Mouse (Mus musculus): ENCODE measurements at regions not wholly inside any gene's neighbourhood (a gene's known extent, or its start where the extent isn't known, plus 50 kb on each side); places are given as distances from the start of the nearest gene placed in this dataset.

- H3K36me3 ChIP-seq (ENCODE audit: control insufficient read depth in 1 of 2, insufficient read depth in 2 of 2, low read length in 2 of 2): no peaks in the 10 kb centered on the region
- H3K79me2 ChIP-seq (ENCODE audit: control insufficient read depth, insufficient read depth, low read length, poor library complexity): no peaks in the 10 kb centered on the region
- H3K9me3 ChIP-seq (replicated peaks; ENCODE audit: insufficient read depth, low read length): no peaks in the 10 kb centered on the region
- no peak overlapping the region for H3K4me3 ChIP-seq (ENCODE audit: control insufficient read depth in 1 of 2, insufficient read depth in 1 of 2, low read depth in 2 of 2, low read length in 2 of 2)
- DNase-seq (ENCODE audit: low read depth, low spot score): no peak
- no peak for TF ChIP-seq TAL1 (IDR thresholded peaks at IDR 0.05; ENCODE audit: low read length)
- TF ChIP-seq USF1 (IDR thresholded peaks at IDR 0.05; ENCODE audit: low read depth, low read length): no peak
- TF ChIP-seq JUND (IDR thresholded peaks at IDR 0.05; ENCODE audit: low read depth, low read length): no peak
- TF ChIP-seq MYC (IDR thresholded peaks at IDR 0.05; ENCODE audit: low read depth, low read length): no peak
- TF ChIP-seq MAFK (IDR thresholded peaks at IDR 0.05; ENCODE audit: borderline replicate concordance, low read depth, low read length): no peak
- H3K27me3 ChIP-seq (ENCODE audit: control insufficient read depth in 1 of 2, insufficient read depth in 2 of 2, low read length in 2 of 2): no peaks in the 10 kb centered on the region
- H3K4me1 ChIP-seq (ENCODE audit: control insufficient read depth in 1 of 2, insufficient read depth in 2 of 2, low read length in 2 of 2): no peaks in the 10 kb centered on the region
- no peak overlapping the region for H3K9ac ChIP-seq (ENCODE audit: control insufficient read depth, low read depth, low read length, poor library complexity, severe bottlenecking)
- no peak overlapping the region for H3K27ac ChIP-seq (ENCODE audit: control insufficient read depth, low read depth, low read length)
These were observed 170.1 kb upstream of the Mpped2 start for GRCm38 (mm10) chr2:106522961-106523360.

- TF ChIP-seq MYC (IDR thresholded peaks at IDR 0.05; ENCODE audit: low read depth, low read length) (no peak), KAT2A (conservative IDR thresholded peaks at IDR 0.05; ENCODE audit: low read depth, low read length) (no peak), GABPA (IDR thresholded peaks at IDR 0.05; ENCODE audit: low read depth, low read length) (no peak), POLR2A (IDR thresholded peaks at IDR 0.05; ENCODE audit: control insufficient read depth in 1 of 2, insufficient read depth in 1 of 2, low read depth in 1 of 2, low read length in 2 of 2, poor library complexity in 1 of 2) (no peak), ZC3H11A (IDR thresholded peaks at IDR 0.05; ENCODE audit: low read depth, low read length) (no peak), ELF1 (IDR thresholded peaks at IDR 0.05; ENCODE audit: low read depth, low read length) (no peak), ETS1 (IDR thresholded peaks at IDR 0.05; ENCODE audit: low read depth, low read length) (no peak), TAL1 (IDR thresholded peaks at IDR 0.05; ENCODE audit: low read length) (no peak), ZMIZ1 (IDR thresholded peaks at IDR 0.05; ENCODE audit: low read depth, low read length) (no peak), USF1 (IDR thresholded peaks at IDR 0.05; ENCODE audit: low read depth, low read length) (no peak)
These were observed 166.1 kb upstream of the Mpped2 start for GRCm38 (mm10) chr2:106527008-106527407.

GRCm38 (mm10) chr2:106529247-106529646 lies 163.8 kb upstream of the Mpped2 start:
- Histone ChIP-seq H3K36me3 (ENCODE audit: control insufficient read depth in 1 of 2, insufficient read depth in 2 of 2, low read length in 2 of 2) (no peaks in the 10 kb centered on the region), H3K27me3 (ENCODE audit: control insufficient read depth in 1 of 2, insufficient read depth in 2 of 2, low read length in 2 of 2) (no peaks in the 10 kb centered on the region; a peak in 1 of 4 replicates), H3K9me3 (replicated peaks; ENCODE audit: insufficient read depth, low read length) (no peaks in the 10 kb centered on the region), H3K4me3 (ENCODE audit: control insufficient read depth in 1 of 2, insufficient read depth in 1 of 2, low read depth in 2 of 2, low read length in 2 of 2) (no peak overlapping the region), H3K4me1 (ENCODE audit: control insufficient read depth in 1 of 2, insufficient read depth in 2 of 2, low read length in 2 of 2) (no peaks in the 10 kb centered on the region), H3K9ac (ENCODE audit: control insufficient read depth, low read depth, low read length, poor library complexity, severe bottlenecking) (no peak overlapping the region), H3K79me2 (ENCODE audit: control insufficient read depth, insufficient read depth, low read length, poor library complexity) (no peaks in the 10 kb centered on the region), H3K27ac (ENCODE audit: control insufficient read depth, low read depth, low read length) (no peak overlapping the region)
- no peak for DNase-seq (ENCODE audit: low read depth, low spot score)
- TF ChIP-seq CTCF (IDR thresholded peaks at IDR 0.05 in 2 of 3, conservative IDR thresholded peaks at IDR 0.05 in 1 of 3; ENCODE audit: control insufficient read depth in 1 of 3, insufficient read depth in 1 of 3, low read depth in 2 of 3, low read length in 3 of 3, poor library complexity in 1 of 3, severe bottlenecking in 1 of 3): no peak
- no peak for TF ChIP-seq MAX (IDR thresholded peaks at IDR 0.05; ENCODE audit: low read length)
- no peak for TF ChIP-seq ZMIZ1 (IDR thresholded peaks at IDR 0.05; ENCODE audit: low read depth, low read length)
- no peak for TF ChIP-seq KAT2A (conservative IDR thresholded peaks at IDR 0.05; ENCODE audit: low read depth, low read length)
- no peak for TF ChIP-seq NRF1 (IDR thresholded peaks at IDR 0.05; ENCODE audit: insufficient read depth, low read depth, low read length, poor library complexity, severe bottlenecking)
- no peak for TF ChIP-seq SMC3 (IDR thresholded peaks at IDR 0.05; ENCODE audit: low read depth, low read length)
- TF ChIP-seq TAL1 (IDR thresholded peaks at IDR 0.05; ENCODE audit: low read length): no peak
- TF ChIP-seq NELFE (IDR thresholded peaks at IDR 0.05; ENCODE audit: low read depth, low read length): no peak
- TF ChIP-seq POLR2AphosphoS5 (IDR thresholded peaks at IDR 0.05; ENCODE audit: borderline replicate concordance, low read depth, low read length): no peak
- TF ChIP-seq ZNF384 (IDR thresholded peaks at IDR 0.05; ENCODE audit: low read depth, low read length): no peak
- TF ChIP-seq UBTF (IDR thresholded peaks at IDR 0.05; ENCODE audit: borderline replicate concordance, insufficient read depth, low read depth, low read length): no peak
- no peak for TF ChIP-seq E2F4 (IDR thresholded peaks at IDR 0.05; ENCODE audit: borderline replicate concordance, low read depth, low read length)
- no peak for TF ChIP-seq JUND (IDR thresholded peaks at IDR 0.05; ENCODE audit: low read depth, low read length)
- TF ChIP-seq GATA1 (IDR thresholded peaks at IDR 0.05; ENCODE audit: low read depth, low read length): no peak
- TF ChIP-seq MAZ (IDR thresholded peaks at IDR 0.05; ENCODE audit: low read depth, low read length): no peak

More at GRCm38 (mm10) chr2:106527008-106527407, 166.1 kb upstream of the Mpped2 start:
- Histone ChIP-seq H3K27ac (ENCODE audit: control insufficient read depth, low read depth, low read length) (no peak overlapping the region), H3K9me3 (replicated peaks; ENCODE audit: insufficient read depth, low read length) (no peaks in the 10 kb centered on the region), H3K79me2 (ENCODE audit: control insufficient read depth, insufficient read depth, low read length, poor library complexity) (no peaks in the 10 kb centered on the region), H3K36me3 (ENCODE audit: control insufficient read depth in 1 of 2, insufficient read depth in 2 of 2, low read length in 2 of 2) (no peaks in the 10 kb centered on the region), H3K4me1 (ENCODE audit: control insufficient read depth in 1 of 2, insufficient read depth in 2 of 2, low read length in 2 of 2) (no peaks in the 10 kb centered on the region), H3K27me3 (ENCODE audit: control insufficient read depth in 1 of 2, insufficient read depth in 2 of 2, low read length in 2 of 2) (no peaks in the 10 kb centered on the region), H3K4me3 (ENCODE audit: control insufficient read depth in 1 of 2, insufficient read depth in 1 of 2, low read depth in 2 of 2, low read length in 2 of 2) (no peak overlapping the region), H3K9ac (ENCODE audit: control insufficient read depth, low read depth, low read length, poor library complexity, severe bottlenecking) (no peak overlapping the region)
- no peak for DNase-seq (ENCODE audit: low read depth, low spot score)
